Mouse (Mus musculus) cerebellum, adult 2 months (tissue): Measurements from ENCODE around the gene Trim2.

Experiments used
- CTCF ChIP-seq: fragments of 200-500 bp; IDR thresholded peaks from 2 replicates; pipeline ENCODE4 v1.5.1; 2011; ENCODE audit warnings: low read depth, mild to moderate bottlenecking, control low read depth, low read length, moderate library complexity, borderline replicate concordance; ENCODE audit not compliant: insufficient read depth
- POLR2A ChIP-seq: fragments of 200-500 bp; IDR thresholded peaks from 2 replicates; pipeline ENCODE4 v1.6.1; 2011; ENCODE audit warnings: low read length, control low read depth, borderline replicate concordance; ENCODE audit not compliant: insufficient read depth

DNA sequence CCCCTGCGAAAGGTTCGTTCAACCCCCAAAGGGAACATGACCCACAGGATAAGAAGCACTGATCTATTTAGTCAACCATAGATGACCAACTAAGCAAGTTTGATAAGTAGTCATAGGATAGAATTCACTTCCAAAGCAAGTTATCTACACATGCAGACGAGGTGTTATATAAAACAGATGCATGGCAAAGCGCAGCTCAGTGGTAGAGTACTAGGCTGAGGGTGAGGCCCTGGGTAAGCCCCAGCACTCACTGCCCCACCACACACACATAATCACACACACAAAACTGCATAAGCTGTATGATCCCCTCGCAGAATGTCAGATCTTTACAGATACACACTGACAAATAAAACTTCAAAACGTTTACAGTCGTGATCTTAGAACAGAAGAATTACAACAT lies 170.2 kb downstream of the Trim2 start:
- no peak for TF ChIP-seq CTCF
- no peak for TF ChIP-seq POLR2A
